In the genomic region with DNA sequence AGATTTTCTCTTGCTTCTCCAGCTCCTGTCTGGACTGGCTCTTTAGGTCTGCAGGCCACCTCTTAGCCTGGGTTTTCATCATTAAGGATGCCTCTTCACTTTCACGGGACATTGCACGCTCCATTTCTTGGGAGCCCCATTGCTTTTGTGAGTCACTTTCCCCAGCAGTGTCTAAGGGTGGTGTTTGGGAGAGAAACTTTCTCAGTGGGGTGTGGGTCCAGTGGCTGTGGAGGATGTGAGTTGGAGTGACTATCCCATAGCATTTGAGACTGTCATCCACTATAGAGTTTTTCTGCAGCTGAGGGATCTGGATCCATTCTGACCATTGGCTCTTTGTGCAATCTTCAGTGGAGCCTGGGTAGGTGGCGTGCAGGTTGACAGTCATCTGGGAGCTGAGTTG, we compare ENCODE assay signal across 17 mouse cellular contexts.
"Had no signal": no experiment of that assay in that cellular context is flagged by ENCODE, and none has a peak within 500 bp of the region (broad histone marks: within the 10 kb centered on the region; RNA-seq: fewer than 3 reads in every experiment).

No protein-coding gene starts in this region.

- H3K9me3 ChIP-seq: lung, embryonic 15.5 days; megakaryocyte, embryonic 14.5 days; midbrain, embryonic 13.5 days; midbrain, embryonic 15.5 days; neural tube, embryonic 12.5 days; stomach, embryonic 15.5 days had no signal

- H3K27ac ChIP-seq: lung, embryonic 15.5 days; macrophage; midbrain, embryonic 13.5 days; midbrain, embryonic 15.5 days; neural tube, embryonic 12.5 days; stomach, embryonic 15.5 days; stomach, postnatal 0 days had no signal

- H3K9ac ChIP-seq: liver, postnatal 0 days; lung, embryonic 15.5 days; midbrain, embryonic 13.5 days; midbrain, embryonic 15.5 days; neural tube, embryonic 12.5 days; stomach, embryonic 15.5 days had no signal

- H3K4me2 ChIP-seq: lung, embryonic 15.5 days; midbrain, embryonic 11.5 days; midbrain, embryonic 13.5 days; midbrain, embryonic 15.5 days; neural tube, embryonic 12.5 days; stomach, embryonic 15.5 days had no signal

- H3K4me3 ChIP-seq: lung, embryonic 15.5 days; midbrain, embryonic 13.5 days; midbrain, embryonic 15.5 days; neural tube, embryonic 12.5 days; stomach, embryonic 15.5 days had no signal

- DNase-seq: liver, postnatal 0 days; lung, adult 2 months; lung, postnatal 14 days; lung, postnatal 36 days; thymus, adult 2 months; thymus, postnatal 25 days; thymus, postnatal 4 days had no signal

- H3K4me1 ChIP-seq: stomach, embryonic 15.5 days had no signal

- H3K27me3 ChIP-seq: lung, embryonic 15.5 days; midbrain, embryonic 13.5 days; midbrain, embryonic 15.5 days; neural tube, embryonic 12.5 days; stomach, embryonic 15.5 days had no signal

- H3K36me3 ChIP-seq: lung, embryonic 15.5 days; midbrain, embryonic 13.5 days; midbrain, embryonic 15.5 days; neural tube, embryonic 12.5 days; stomach, embryonic 15.5 days had no signal

- ATAC-seq: liver, postnatal 0 days; lung, postnatal 0 days; midbrain, embryonic 13.5 days; midbrain, embryonic 15.5 days had no signal
